Mouse (Mus musculus) left cerebral cortex, adult 2 months (tissue): Measurements from ENCODE around the gene Desi2. TPM values are rescaled to one million over a fixed set of nuclear protein-coding genes. Genes with fewer than 3 reads are reported as not detected.
"Not testable (repeated sequence)": the region's sequence is repeated elsewhere in the genome, so short reads cannot be mapped to it uniquely, and the experiment has no call there.

ENCODE experiments used
- DNase-seq, 2 experiments: peaks; one replicate each; pipeline ENCODE4 v3.0.0; 2021 to 2022; ENCODE audit warnings: low spot score in 2 of 2, mixed read lengths in 1 of 2; ENCODE audit errors: extremely low spot score in 1 of 2
- H3K27ac ChIP-seq: fragments of 200-600 bp; 2 replicates; pipeline ENCODE4 v1.8.1; 2022
- H3K4me3 ChIP-seq: fragments of 200-600 bp; 2 replicates; pipeline ENCODE4 v1.8.1; 2022
- CTCF ChIP-seq: fragments of 200-600 bp; IDR thresholded peaks from 2 replicates; pipeline ENCODE4 v1.8.1; 2022; ENCODE audit warnings: antibody characterized with exemption, mild to moderate bottlenecking, moderate library complexity
- intact Hi-C: fragments of 180-260 bp; cut with DNase I; formaldehyde crosslinking; loops from one replicate; pipeline ENCODE4 v1.15.1; 2025
- total RNA-seq, 2 experiments: library from RNA; stranded (reverse); gene quantifications; 2 replicates each; pipeline ENCODE4 v1.2.3; 2021

Gene Desi2
- total RNA-seq, 2 experiments from 2014 or later, result 16.4 to 19.1 TPM

GRCm38 (mm10) chr1:178219166-178220077, 32.2 kb downstream of the Desi2 start:
- intact Hi-C loops, result no loop called here
- no peak for TF ChIP-seq CTCF
- DNase-seq, result peak in 1 of 2 experiments; percentile 4
- no peak overlapping the region for H3K27ac ChIP-seq
- no peak overlapping the region for H3K4me3 ChIP-seq

- H3K27ac ChIP-seq, H3K4me3 ChIP-seq, intact Hi-C loops, DNase-seq: not testable (repeated sequence)
Observed at GRCm38 (mm10) chr1:178228888-178229287, 41.7 kb downstream of the Desi2 start.

- no peak for TF ChIP-seq CTCF
- Histone ChIP-seq H3K4me3 (no peak overlapping the region), H3K27ac (no peak overlapping the region)
- intact Hi-C loops, result no loop called here
- no peak for DNase-seq
Observed at GRCm38 (mm10) chr1:178234109-178234508, 46.9 kb downstream of the Desi2 start.

GRCm38 (mm10) chr1:178235919-178236466, 48.8 kb downstream of the Desi2 start:
- TF ChIP-seq CTCF, result no peak
- no peak for DNase-seq
- intact Hi-C loops, result no loop called here
- H3K27ac ChIP-seq, result no peak overlapping the region
- H3K4me3 ChIP-seq, result no peak overlapping the region

- H3K4me3 ChIP-seq, result no peak overlapping the region
- intact Hi-C loops, result no loop called here
- no peak overlapping the region for H3K27ac ChIP-seq
- TF ChIP-seq CTCF, result no peak
- DNase-seq, result no peak
Observed at GRCm38 (mm10) chr1:178238676-178239075, 51.5 kb downstream of the Desi2 start.

GRCm38 (mm10) chr1:178241884-178242508, 54.8 kb downstream of the Desi2 start:
- DNase-seq, result no peak
- no peak overlapping the region for H3K27ac ChIP-seq
- peak; percentile 62 for TF ChIP-seq CTCF
- intact Hi-C loops, result no loop called here
- H3K4me3 ChIP-seq, result no peak overlapping the region

- TF ChIP-seq CTCF, result no peak
- Histone ChIP-seq H3K27ac (no peak overlapping the region), H3K4me3 (no peak overlapping the region)
- DNase-seq, result no peak
- intact Hi-C loops, result no loop called here
Observed at GRCm38 (mm10) chr1:178248107-178248820, 61.0 kb downstream of the Desi2 start.

- no peak for DNase-seq
- TF ChIP-seq CTCF, result no peak
- intact Hi-C loops, result no loop called here
- Histone ChIP-seq H3K27ac (no peak overlapping the region), H3K4me3 (no peak overlapping the region)
Observed at GRCm38 (mm10) chr1:178254598-178254997, 67.4 kb downstream of the Desi2 start.

- TF ChIP-seq CTCF, result no peak
- no peak for DNase-seq
- no peak overlapping the region for H3K27ac ChIP-seq
- intact Hi-C loops, result no loop called here
- H3K4me3 ChIP-seq, result no peak overlapping the region
Observed at GRCm38 (mm10) chr1:178256351-178256750, 69.1 kb downstream of the Desi2 start.

GRCm38 (mm10) chr1:178258821-178259220, 71.6 kb downstream of the Desi2 start:
- intact Hi-C loops, result no loop called here
- H3K4me3 ChIP-seq, result no peak overlapping the region
- DNase-seq, result no peak
- H3K27ac ChIP-seq, result no peak overlapping the region
- no peak for TF ChIP-seq CTCF

GRCm38 (mm10) chr1:178265381-178265780, 78.2 kb downstream of the Desi2 start:
- H3K27ac ChIP-seq, H3K4me3 ChIP-seq, DNase-seq, intact Hi-C loops: not testable (repeated sequence)

- no peak overlapping the region for H3K4me3 ChIP-seq
- H3K27ac ChIP-seq, result no peak overlapping the region
- intact Hi-C loops, result loop anchor here (1.0 kb wide), 1 partner anchor 7 kb away; no protein-coding TSS in a partner anchor
- no peak for TF ChIP-seq CTCF
- no peak for DNase-seq
Observed at GRCm38 (mm10) chr1:178270635-178271034, 83.4 kb downstream of the Desi2 start.
